Mouse (Mus musculus) cerebellum, postnatal 10 days (tissue): Measurements from ENCODE around the gene Ly6g6f.

ENCODE experiments used
- DNase-seq, 2 experiments: peaks; one replicate each; pipeline ENCODE4 v3.0.0; 2021; ENCODE audit warnings: mixed read lengths in 2 of 2

The Ly6g6f gene

GRCm38 (mm10) chr17:35105740-35106389, 20.5 kb upstream of the Ly6g6f start:
- DNase-seq = peak; percentile 83 to 84

GRCm38 (mm10) chr17:35104754-35105153, 19.3 kb upstream of the Ly6g6f start:
- no peak for DNase-seq

- peak in 1 of 2 experiments; percentile 12 for DNase-seq
Measured at GRCm38 (mm10) chr17:35104079-35104478, 18.7 kb upstream of the Ly6g6f start.

GRCm38 (mm10) chr17:35103221-35103690, 17.8 kb upstream of the Ly6g6f start:
- peak; percentile 27 to 43 for DNase-seq

GRCm38 (mm10) chr17:35102299-35102698, 16.9 kb upstream of the Ly6g6f start:
- DNase-seq = peak; percentile 61 to 70

GRCm38 (mm10) chr17:35101161-35101560, 15.8 kb upstream of the Ly6g6f start:
- DNase-seq = no peak

- no peak for DNase-seq
Measured at GRCm38 (mm10) chr17:35100196-35100765, 14.9 kb upstream of the Ly6g6f start.

- peak; percentile 78 to 79 for DNase-seq
Measured at GRCm38 (mm10) chr17:35097164-35097655, 11.8 kb upstream of the Ly6g6f start.

GRCm38 (mm10) chr17:35096597-35096996, 11.2 kb upstream of the Ly6g6f start:
- DNase-seq = peak; percentile 58 to 61

- no peak for DNase-seq
Measured at GRCm38 (mm10) chr17:35094475-35095365, 9.3 kb upstream of the Ly6g6f start.

- DNase-seq = peak; percentile 57 to 68
Measured at GRCm38 (mm10) chr17:35092403-35093198, 7.2 kb upstream of the Ly6g6f start.

GRCm38 (mm10) chr17:35090166-35090932, 4.9 kb upstream of the Ly6g6f start:
- DNase-seq = peak; percentile 89 to 91

- DNase-seq = peak; percentile 97 to 98
Measured at GRCm38 (mm10) chr17:35088825-35089644, 3.6 kb upstream of the Ly6g6f start, which contains the start of gene Abhd16a. Gene Abhd16a, plus strand, starts transcription at chr17:35089263.

GRCm38 (mm10) chr17:35088151-35088550, 2.7 kb upstream of the Ly6g6f start:
- DNase-seq = peak; percentile 45 to 62

- DNase-seq = no peak
Measured at GRCm38 (mm10) chr17:35083929-35084497, 1.4 kb downstream of the Ly6g6f start.

GRCm38 (mm10) chr17:35082841-35083576, 2.4 kb downstream of the Ly6g6f start:
- peak; percentile 52 to 57 for DNase-seq

GRCm38 (mm10) chr17:35080710-35081109, 4.7 kb downstream of the Ly6g6f start:
- DNase-seq = no peak

- no peak for DNase-seq
Measured at GRCm38 (mm10) chr17:35080248-35080647, 5.2 kb downstream of the Ly6g6f start.

- DNase-seq = no peak
Measured at GRCm38 (mm10) chr17:35079778-35080177, 5.6 kb downstream of the Ly6g6f start.
